9 mouse cellular contexts compared by ENCODE assay signal in genomic region chr4:135569201-135569600, GRCm38 (mm10). TPM values are rescaled to one million over a fixed set of nuclear protein-coding genes. Genes with fewer than 3 reads are reported as not detected.
A peak's percentile ranks its signal among the peaks of the same experiment; 100 is the strongest.
DNase-seq lines count a peak whose midpoint lies in the region; ATAC-seq and TF ChIP-seq lines count a peak whose summit lies in the region.
"Had no signal": no experiment of that assay in that cellular context is flagged by ENCODE, and none has a peak within 500 bp of the region (broad histone marks: within the 10 kb centered on the region; RNA-seq: fewer than 3 reads in every experiment).

No protein-coding gene starts in this region.

- peaks cover 46% of the 10 kb centered on the region for H3K4me1 ChIP-seq in neural tube, embryonic 12.5 days
- H3K4me1 ChIP-seq in neural tube, embryonic 15.5 days = peaks cover 75% of the 10 kb centered on the region
- H3K4me1 ChIP-seq in limb, embryonic 13.5 days = peaks cover 80% of the 10 kb centered on the region

- H3K36me3 ChIP-seq in neural tube, embryonic 12.5 days = no peaks in the 10 kb centered on the region
- H3K36me3 ChIP-seq in neural tube, embryonic 15.5 days = no peaks in the 10 kb centered on the region
- no peaks in the 10 kb centered on the region for H3K36me3 ChIP-seq in limb, embryonic 13.5 days

- TF ChIP-seq CTCF in gastrocnemius, adult 2 months (IDR thresholded peaks at IDR 0.05) = no peak

- peaks cover 59% of the 10 kb centered on the region for H3K27me3 ChIP-seq in neural tube, embryonic 12.5 days (replicated peaks)
- H3K27me3 ChIP-seq in neural tube, embryonic 15.5 days (replicated peaks) = peaks cover 39% of the 10 kb centered on the region
- H3K27me3 ChIP-seq in limb, embryonic 13.5 days = peaks cover 76% of the 10 kb centered on the region

- H3K4me2 ChIP-seq in neural tube, embryonic 12.5 days (replicated peaks) = peak overlapping the region; percentile 61; the same call in 1 of the 2 replicates
- H3K4me2 ChIP-seq in neural tube, embryonic 15.5 days = no peak overlapping the region
- H3K4me2 ChIP-seq in limb, embryonic 13.5 days (replicated peaks) = peak overlapping the region; percentile 62

- DNase-seq in gastrocnemius, adult 2 months = peak; percentile 19
- DNase-seq in gastrocnemius, postnatal 14 days = no peak
- no peak for DNase-seq in yolk sac, embryonic 10.5 days (ENCODE audit: low spot score)
- DNase-seq in ovary, postnatal 10 days (ENCODE audit: low spot score) = no peak
- no peak for DNase-seq in left cerebral cortex, adult 11 months (ENCODE audit: low spot score)

- H3K9me3 ChIP-seq in neural tube, embryonic 12.5 days = no peaks in the 10 kb centered on the region
- no peaks in the 10 kb centered on the region for H3K9me3 ChIP-seq in neural tube, embryonic 15.5 days (replicated peaks)
- no peaks in the 10 kb centered on the region for H3K9me3 ChIP-seq in limb, embryonic 13.5 days

- no peak for ATAC-seq in neural tube, embryonic 12.5 days (ENCODE audit: low FRiP score, low read depth)
- no peak for ATAC-seq in neural tube, embryonic 15.5 days (ENCODE audit: low FRiP score)
- no peak for ATAC-seq in limb, embryonic 13.5 days (ENCODE audit: low FRiP score, low read depth)

- 3% methylated on average over 11 of the region's 11 CpGs for WGBS in neural tube, embryonic 12.5 days
- 10% methylated on average over 11 of the region's 11 CpGs for WGBS in neural tube, embryonic 15.5 days
- 4% methylated on average over 11 of the region's 11 CpGs for WGBS in limb, embryonic 13.5 days

- H3K27ac ChIP-seq in gastrocnemius, adult 2 months = no peak overlapping the region
- H3K27ac ChIP-seq in neural tube, embryonic 12.5 days = no peak overlapping the region
- H3K27ac ChIP-seq in neural tube, embryonic 15.5 days (replicated peaks) = no peak overlapping the region
- no peak overlapping the region; the same call in 1 of the 2 replicates for H3K27ac ChIP-seq in limb, embryonic 13.5 days
- H3K27ac ChIP-seq: layer of hippocampus, adult 2 months had no signal

- no peak overlapping the region for H3K9ac ChIP-seq in neural tube, embryonic 12.5 days
- no peak overlapping the region for H3K9ac ChIP-seq in neural tube, embryonic 15.5 days (replicated peaks)
- peak overlapping the region; percentile 43; the same call in 1 of the 2 replicates for H3K9ac ChIP-seq in limb, embryonic 13.5 days

- no peak overlapping the region for H3K4me3 ChIP-seq in gastrocnemius, adult 2 months
- no peak overlapping the region for H3K4me3 ChIP-seq in neural tube, embryonic 12.5 days
- no peak overlapping the region for H3K4me3 ChIP-seq in neural tube, embryonic 15.5 days (replicated peaks)
- peak overlapping the region; percentile 35; the same call in 1 of the 2 replicates for H3K4me3 ChIP-seq in limb, embryonic 13.5 days

- intact Hi-C loops in gastrocnemius, adult 2 months (cut with DNase I) = no loop called here
- intact Hi-C loops in gastrocnemius, postnatal 14 days (cut with DNase I; ENCODE audit: low total_unique reads) = no loop called here

RNA-seq across cellular contexts. Expression of gene Grhl3, which starts 4.2 kb away (rescaled TPM):
- not detected for total RNA-seq in gastrocnemius, adult 2 months (2021)
- total RNA-seq in gastrocnemius, postnatal 14 days (2021) = under 1 TPM; 0.16 to 0.29 TPM
- polyA plus RNA-seq in neural tube, embryonic 12.5 days (2016; fragmentation: Nextera tagmentation; extraction: Ambion mirVana) = 1.8 and 1.9 TPM in 2 replicates
- 1.1 and 2.6 TPM in 2 replicates for polyA plus RNA-seq in neural tube, embryonic 15.5 days (2015; fragmentation: Nextera tagmentation; extraction: Ambion mirVana)
- 19.7 and 21.1 TPM in 2 replicates for polyA plus RNA-seq in limb, embryonic 13.5 days (2015; fragmentation: Nextera tagmentation; extraction: Ambion mirVana)
